Mouse (Mus musculus) spleen, adult 2 months (tissue): ENCODE measurements around the gene Rnd3.

Experiments
- CTCF ChIP-seq: fragments of 200-500 bp; IDR thresholded peaks from 2 replicates; pipeline ENCODE4 v1.5.1; 2011; ENCODE audit warnings: mild to moderate bottlenecking, inconsistent platforms; ENCODE audit not compliant: insufficient read depth, insufficient read length, insufficient replicate concordance; ENCODE audit errors: extremely low read depth
- POLR2A ChIP-seq: fragments of 200-500 bp; IDR thresholded peaks from 2 replicates; pipeline ENCODE4 v1.6.1; 2011; ENCODE audit warnings: low read depth, low read length, inconsistent platforms

DNA sequence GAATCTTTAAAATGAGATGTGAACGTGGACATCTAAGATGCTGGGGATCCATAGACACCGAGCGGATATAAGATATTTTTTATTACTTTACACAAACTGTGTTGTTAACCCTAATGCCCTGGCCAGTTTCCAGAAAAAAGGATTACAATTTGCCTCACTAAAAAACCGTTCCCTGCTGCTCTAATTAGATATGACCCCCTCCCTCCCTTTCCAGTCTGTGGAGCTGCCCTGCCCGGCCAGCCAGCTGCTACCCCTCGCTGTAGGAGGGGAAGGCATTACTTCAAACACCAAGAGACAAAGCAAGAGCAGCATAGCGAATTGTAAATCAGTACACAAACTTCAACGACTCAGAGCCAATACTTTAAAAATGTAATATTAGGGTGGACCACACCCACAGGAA is 58.9 kb downstream of the Rnd3 start:
- TF ChIP-seq CTCF (no peak), POLR2A (no peak)
